Mouse (Mus musculus) lung, postnatal 0 days (tissue): Measurements from ENCODE around the gene Ccdc60. TPM values are rescaled to one million over a fixed set of nuclear protein-coding genes. Genes with fewer than 3 reads are reported as not detected.

Experiments used
- ATAC-seq: fragments of 200-750 bp; cut with Nextera tagmentation; 2 replicates; pipeline ENCODE4 v1.8.0; 2017; ENCODE audit warnings: moderate library complexity
- DNase-seq: peaks from one replicate; pipeline ENCODE4 v3.0.0-alpha.2; 2016; ENCODE audit warnings: low spot score
- H3K27ac ChIP-seq: fragments of 300-500 bp; sonication (generic); 2 replicates; pipeline ENCODE4 v1.5.1; 2014; ENCODE audit warnings: antibody characterized with exemption, mild to moderate bottlenecking, low read length, mixed read lengths
- H3K27me3 ChIP-seq: fragments of 300-500 bp; sonication (generic); replicated peaks from 2 replicates; pipeline ENCODE4 v1.6.1; 2014; ENCODE audit warnings: low read length, mixed read lengths; ENCODE audit not compliant: insufficient read depth
- H3K36me3 ChIP-seq: fragments of 300-500 bp; sonication (generic); 2 replicates; pipeline ENCODE4 v1.6.1; 2014; ENCODE audit warnings: low read length, mixed read lengths; ENCODE audit not compliant: insufficient read depth
- H3K4me1 ChIP-seq: fragments of 300-500 bp; sonication (generic); 2 replicates; pipeline ENCODE4 v1.6.1; 2014; ENCODE audit warnings: antibody characterized with exemption, low read depth, low read length, mixed read lengths; ENCODE audit not compliant: insufficient read depth
- H3K4me2 ChIP-seq: fragments of 300-500 bp; sonication (generic); replicated peaks from 2 replicates; pipeline ENCODE4 v1.6.1; 2014; ENCODE audit warnings: low read depth, mild to moderate bottlenecking, low read length, moderate library complexity, mixed read lengths
- H3K4me3 ChIP-seq: fragments of 300-500 bp; sonication (generic); 2 replicates; pipeline ENCODE4 v1.5.1; 2014; ENCODE audit warnings: low read depth, low read length
- H3K9ac ChIP-seq: fragments of 300-500 bp; sonication (generic); replicated peaks from 2 replicates; pipeline ENCODE4 v1.6.1; 2014; ENCODE audit warnings: low read depth, mild to moderate bottlenecking
- H3K9me3 ChIP-seq: fragments of 300-500 bp; sonication (generic); 2 replicates; pipeline ENCODE4 v1.6.1; 2016; ENCODE audit warnings: low read length, mixed read lengths
- CTCF ChIP-seq: IDR thresholded peaks from 2 replicates; pipeline ENCODE4 v1.5.1; 2016; ENCODE audit warnings: antibody characterized with exemption, mild to moderate bottlenecking
- EP300 ChIP-seq: IDR thresholded peaks from 2 replicates; pipeline ENCODE4 v1.6.1; 2016; ENCODE audit warnings: antibody characterized with exemption, mild to moderate bottlenecking, control low read depth
- WGBS: fragments of 180-500 bp; shearing (Covaris S2); extraction: QIAGEN DNeasy Blood & Tissue Kit; methylation state at CpG from one replicate; pipeline ENCODE4 v1.1.7; 2014; 5-methylcytosine and 5-hydroxymethylcytosine counted together
- polyA plus RNA-seq: library from polyadenylated mRNA; unstranded; fragments of >200 nt; fragmentation: Nextera tagmentation; extraction: Ambion mirVana; gene quantifications from 2 replicates; pipeline ENCODE4 v1.2.1, GENCODE M21; 2015

The Ccdc60 gene
- polyA plus RNA-seq, 1 experiment from 2014 or later: 1.3 TPM

DNA sequence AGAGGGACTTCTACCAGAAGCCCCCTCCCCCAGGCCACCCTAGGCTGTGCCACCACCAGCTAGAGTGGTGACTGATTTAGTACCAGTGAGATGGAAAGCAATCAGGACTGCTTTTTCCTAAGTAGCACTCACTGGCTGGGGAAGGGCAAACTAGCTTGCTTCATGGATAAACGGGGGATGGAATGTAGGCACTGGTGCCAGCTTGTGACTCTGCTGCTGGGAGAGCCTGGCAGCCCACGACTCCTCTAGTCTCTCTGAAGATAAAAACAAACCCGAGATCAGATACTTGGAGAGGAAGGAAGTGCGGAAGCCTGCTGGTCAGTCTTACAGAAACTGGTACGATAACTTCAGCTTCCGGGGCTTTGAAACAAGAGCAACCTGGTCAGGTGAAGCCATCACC, 208.0 kb downstream of the Ccdc60 start:
- no peaks in the 10 kb centered on the region for H3K9me3 ChIP-seq
- H3K4me1 ChIP-seq: no peaks in the 10 kb centered on the region
- no peak overlapping the region for H3K4me3 ChIP-seq
- ATAC-seq: no peak
- no peak overlapping the region for H3K9ac ChIP-seq
- 0 out of 2 replicates have a peak, but pooled peaks cover 6% of the 10 kb centered on the region for H3K27me3 ChIP-seq
- H3K36me3 ChIP-seq: no peaks in the 10 kb centered on the region
- no peak overlapping the region for H3K4me2 ChIP-seq
- TF ChIP-seq CTCF (no peak), EP300 (no peak)
- DNase-seq: no peak
- 46% methylated on average over 6 of the region's 6 CpGs for WGBS
- H3K27ac ChIP-seq: no peak overlapping the region

Other genes with a start within 250 kb of the Ccdc60 start
- 0.11 and 0.18 TPM in 2 replicates for gene Tmem233, start 205.7 kb downstream of the Ccdc60 start, polyA plus RNA-seq
- 22.2 and 23.6 TPM in 2 replicates for gene Hspb8, start 133.9 kb upstream of the Ccdc60 start, polyA plus RNA-seq